Mouse (Mus musculus): Measurements from ENCODE around the gene Ccdc34. TPM values are rescaled to one million over a fixed set of nuclear protein-coding genes. Genes with fewer than 3 reads are reported as not detected.

Gene Ccdc34
- polyA plus RNA-seq, 1 experiment, result 45.9 TPM

GRCm38 (mm10) chr2:110074646-110075452, 57.2 kb downstream of the Ccdc34 start:
- Histone ChIP-seq H3K27me3 (ENCODE audit: control insufficient read depth, insufficient read depth, low read length, poor library complexity, severe bottlenecking) (no peaks in the 10 kb centered on the region), H3K36me3 (ENCODE audit: control insufficient read depth, insufficient read depth, low read length, poor library complexity, severe bottlenecking) (no peaks in the 10 kb centered on the region), H3K9ac (ENCODE audit: low read depth, poor library complexity, severe bottlenecking) (no peak overlapping the region), H3K9me3 (replicated peaks; ENCODE audit: control insufficient read depth, insufficient read depth, low read length, poor library complexity, severe bottlenecking) (no peaks in the 10 kb centered on the region), H3K4me1 (ENCODE audit: control insufficient read depth, insufficient read depth, low read length) (no peaks in the 10 kb centered on the region), H3K27ac (ENCODE audit: insufficient read depth, low read length) (no peak overlapping the region), H3K4me3 (ENCODE audit: low read depth, low read length) (no peak overlapping the region)
- TF ChIP-seq POLR2A (IDR thresholded peaks at IDR 0.05; ENCODE audit: insufficient read depth, low read length) (no peak), EP300 (IDR thresholded peaks at IDR 0.05; ENCODE audit: insufficient read depth, low read depth, low read length) (no peak), CTCF (IDR thresholded peaks at IDR 0.05; ENCODE audit: low read depth, low read length) (no peak)

- Histone ChIP-seq H3K36me3 (ENCODE audit: control insufficient read depth, insufficient read depth, low read length, poor library complexity, severe bottlenecking) (no peaks in the 10 kb centered on the region), H3K9ac (ENCODE audit: low read depth, poor library complexity, severe bottlenecking) (no peak overlapping the region), H3K27ac (ENCODE audit: insufficient read depth, low read length) (no peak overlapping the region), H3K9me3 (replicated peaks; ENCODE audit: control insufficient read depth, insufficient read depth, low read length, poor library complexity, severe bottlenecking) (no peaks in the 10 kb centered on the region), H3K27me3 (ENCODE audit: control insufficient read depth, insufficient read depth, low read length, poor library complexity, severe bottlenecking) (no peaks in the 10 kb centered on the region), H3K4me1 (ENCODE audit: control insufficient read depth, insufficient read depth, low read length) (no peaks in the 10 kb centered on the region), H3K4me3 (ENCODE audit: low read depth, low read length) (no peak overlapping the region)
- TF ChIP-seq EP300 (IDR thresholded peaks at IDR 0.05; ENCODE audit: insufficient read depth, low read depth, low read length) (no peak), CTCF (IDR thresholded peaks at IDR 0.05; ENCODE audit: low read depth, low read length) (no peak), POLR2A (IDR thresholded peaks at IDR 0.05; ENCODE audit: insufficient read depth, low read length) (no peak)
Measured at GRCm38 (mm10) chr2:110077240-110077639, 59.6 kb downstream of the Ccdc34 start.

- H3K9me3 ChIP-seq (replicated peaks; ENCODE audit: control insufficient read depth, insufficient read depth, low read length, poor library complexity, severe bottlenecking), result no peaks in the 10 kb centered on the region
- H3K27ac ChIP-seq (ENCODE audit: insufficient read depth, low read length), result no peak overlapping the region
- no peak overlapping the region for H3K9ac ChIP-seq (ENCODE audit: low read depth, poor library complexity, severe bottlenecking)
- TF ChIP-seq EP300 (IDR thresholded peaks at IDR 0.05; ENCODE audit: insufficient read depth, low read depth, low read length) (no peak), CTCF (IDR thresholded peaks at IDR 0.05; ENCODE audit: low read depth, low read length) (no peak), POLR2A (IDR thresholded peaks at IDR 0.05; ENCODE audit: insufficient read depth, low read length) (no peak)
- no peaks in the 10 kb centered on the region for H3K27me3 ChIP-seq (ENCODE audit: control insufficient read depth, insufficient read depth, low read length, poor library complexity, severe bottlenecking)
- no peaks in the 10 kb centered on the region for H3K36me3 ChIP-seq (ENCODE audit: control insufficient read depth, insufficient read depth, low read length, poor library complexity, severe bottlenecking)
- H3K4me1 ChIP-seq (ENCODE audit: control insufficient read depth, insufficient read depth, low read length), result no peaks in the 10 kb centered on the region
- H3K4me3 ChIP-seq (ENCODE audit: low read depth, low read length), result no peak overlapping the region
Measured at GRCm38 (mm10) chr2:110077655-110078054, 60.0 kb downstream of the Ccdc34 start.

DNA sequence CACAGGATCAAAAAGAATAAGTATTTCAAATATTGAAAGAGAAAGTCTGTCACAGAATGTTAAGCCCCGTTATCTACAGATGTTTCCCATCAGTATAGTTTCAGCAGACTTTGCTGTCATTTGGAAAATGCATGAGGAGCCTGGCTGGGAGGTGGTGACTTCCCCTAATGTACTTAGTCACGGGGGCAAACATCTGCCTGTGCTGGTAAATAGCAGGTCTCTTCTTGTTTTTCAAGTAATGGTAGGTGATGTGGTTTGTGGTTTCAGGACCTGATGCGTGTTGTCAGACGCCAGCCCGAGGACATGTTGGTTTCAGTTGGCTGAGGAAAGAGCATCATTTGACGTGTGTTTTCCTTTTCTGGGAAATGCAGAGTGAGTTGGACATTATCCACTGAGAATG, 62.9 kb downstream of the Ccdc34 start:
- Histone ChIP-seq H3K9ac (ENCODE audit: low read depth, poor library complexity, severe bottlenecking) (no peak overlapping the region), H3K27me3 (ENCODE audit: control insufficient read depth, insufficient read depth, low read length, poor library complexity, severe bottlenecking) (no peaks in the 10 kb centered on the region), H3K9me3 (replicated peaks; ENCODE audit: control insufficient read depth, insufficient read depth, low read length, poor library complexity, severe bottlenecking) (no peaks in the 10 kb centered on the region), H3K36me3 (ENCODE audit: control insufficient read depth, insufficient read depth, low read length, poor library complexity, severe bottlenecking) (no peaks in the 10 kb centered on the region), H3K4me3 (ENCODE audit: low read depth, low read length) (no peak overlapping the region), H3K4me1 (ENCODE audit: control insufficient read depth, insufficient read depth, low read length) (no peaks in the 10 kb centered on the region), H3K27ac (ENCODE audit: insufficient read depth, low read length) (no peak overlapping the region)
- TF ChIP-seq POLR2A (IDR thresholded peaks at IDR 0.05; ENCODE audit: insufficient read depth, low read length), result no peak
- no peak for TF ChIP-seq EP300 (IDR thresholded peaks at IDR 0.05; ENCODE audit: insufficient read depth, low read depth, low read length)
- TF ChIP-seq CTCF (IDR thresholded peaks at IDR 0.05; ENCODE audit: low read depth, low read length), result no peak

DNA sequence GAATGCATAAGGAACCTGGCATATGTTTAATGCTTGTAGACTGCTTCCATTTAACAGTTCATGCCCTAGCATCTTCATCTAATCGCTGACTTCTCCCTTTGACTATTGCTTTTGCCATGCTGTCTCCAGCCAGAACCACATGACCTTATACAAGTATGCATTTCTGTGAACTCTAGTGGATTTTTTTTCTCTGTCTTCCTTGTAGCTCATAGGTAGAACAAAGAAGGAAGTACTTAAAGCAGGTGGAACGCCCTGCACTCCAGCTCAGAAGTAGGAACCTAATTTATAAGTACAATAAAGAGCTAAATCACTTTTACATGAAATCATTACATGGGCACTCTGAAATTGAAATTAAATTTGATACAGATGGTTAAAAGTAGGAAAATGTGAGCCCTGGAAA, 65.4 kb downstream of the Ccdc34 start:
- Histone ChIP-seq H3K4me1 (ENCODE audit: control insufficient read depth, insufficient read depth, low read length) (no peaks in the 10 kb centered on the region), H3K36me3 (ENCODE audit: control insufficient read depth, insufficient read depth, low read length, poor library complexity, severe bottlenecking) (no peaks in the 10 kb centered on the region), H3K9me3 (replicated peaks; ENCODE audit: control insufficient read depth, insufficient read depth, low read length, poor library complexity, severe bottlenecking) (no peaks in the 10 kb centered on the region), H3K27me3 (ENCODE audit: control insufficient read depth, insufficient read depth, low read length, poor library complexity, severe bottlenecking) (no peaks in the 10 kb centered on the region), H3K4me3 (ENCODE audit: low read depth, low read length) (no peak overlapping the region), H3K9ac (ENCODE audit: low read depth, poor library complexity, severe bottlenecking) (no peak overlapping the region), H3K27ac (ENCODE audit: insufficient read depth, low read length) (no peak overlapping the region)
- TF ChIP-seq CTCF (IDR thresholded peaks at IDR 0.05; ENCODE audit: low read depth, low read length), result no peak
- TF ChIP-seq EP300 (IDR thresholded peaks at IDR 0.05; ENCODE audit: insufficient read depth, low read depth, low read length), result no peak
- TF ChIP-seq POLR2A (IDR thresholded peaks at IDR 0.05; ENCODE audit: insufficient read depth, low read length), result no peak

DNA sequence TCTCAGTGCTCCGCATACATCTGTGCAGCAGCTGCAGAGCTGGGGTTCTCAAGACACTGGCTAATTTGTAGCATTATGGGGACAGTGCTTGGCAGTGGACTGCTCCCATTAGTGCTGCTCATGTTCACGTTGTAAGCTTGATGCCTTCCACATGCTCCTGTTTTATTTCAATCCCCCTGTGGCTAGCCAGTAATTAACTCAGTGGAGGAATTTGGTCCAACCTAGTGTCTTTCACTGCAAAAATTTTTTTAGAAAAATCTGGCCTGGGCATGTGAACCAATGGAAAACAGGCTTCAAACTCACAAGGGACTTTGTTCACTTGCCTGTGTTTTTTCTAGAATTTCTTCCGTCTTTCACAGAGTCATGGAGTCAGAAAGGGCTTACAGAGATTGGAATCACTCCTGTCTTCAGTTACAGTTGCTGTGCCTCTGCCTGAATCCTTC, 68.1 kb downstream of the Ccdc34 start:
- H3K27ac ChIP-seq (ENCODE audit: insufficient read depth, low read length), result no peak overlapping the region
- no peaks in the 10 kb centered on the region; the same call in 1 of the 2 replicates for H3K27me3 ChIP-seq (ENCODE audit: control insufficient read depth, insufficient read depth, low read length, poor library complexity, severe bottlenecking)
- H3K4me1 ChIP-seq (ENCODE audit: control insufficient read depth, insufficient read depth, low read length), result no peaks in the 10 kb centered on the region
- no peak for TF ChIP-seq EP300 (IDR thresholded peaks at IDR 0.05; ENCODE audit: insufficient read depth, low read depth, low read length)
- TF ChIP-seq CTCF (IDR thresholded peaks at IDR 0.05; ENCODE audit: low read depth, low read length), result no peak
- TF ChIP-seq POLR2A (IDR thresholded peaks at IDR 0.05; ENCODE audit: insufficient read depth, low read length), result no peak
- no peak overlapping the region for H3K4me3 ChIP-seq (ENCODE audit: low read depth, low read length)
- H3K9me3 ChIP-seq (replicated peaks; ENCODE audit: control insufficient read depth, insufficient read depth, low read length, poor library complexity, severe bottlenecking), result no peaks in the 10 kb centered on the region
- no peak overlapping the region for H3K9ac ChIP-seq (ENCODE audit: low read depth, poor library complexity, severe bottlenecking)
- no peaks in the 10 kb centered on the region for H3K36me3 ChIP-seq (ENCODE audit: control insufficient read depth, insufficient read depth, low read length, poor library complexity, severe bottlenecking)

Data from ES-Bruce4 (cell line).